Mouse (Mus musculus) brain, embryonic 14.5 days (tissue): Measurements from ENCODE around the gene Rnf141.
A peak's percentile ranks its signal among the peaks of the same experiment; 100 is the strongest.

Experiments used
- CTCF ChIP-seq: fragments of 200-500 bp; IDR thresholded peaks from 2 replicates; pipeline ENCODE4 v1.5.1; 2012; ENCODE audit warnings: inconsistent platforms, mild to moderate bottlenecking, moderate library complexity, borderline replicate concordance; ENCODE audit not compliant: insufficient read depth, insufficient read length; ENCODE audit errors: extremely low read depth
- POLR2A ChIP-seq: fragments of 200-500 bp; IDR thresholded peaks from 2 replicates; pipeline ENCODE4 v1.6.1; 2012; ENCODE audit warnings: mild to moderate bottlenecking, inconsistent platforms, borderline replicate concordance; ENCODE audit not compliant: poor library complexity, insufficient read depth, insufficient read length, severe bottlenecking; ENCODE audit errors: extremely low read depth

- TF ChIP-seq CTCF: peak; percentile 72; the same call in 1 of the 2 replicates
- no peak for TF ChIP-seq POLR2A
Measured at GRCm38 (mm10) chr7:110816037-110816436, 28.2 kb downstream of the Rnf141 start.
